Mouse (Mus musculus): Measurements from ENCODE around the gene Hist1h2ba. TPM values are rescaled to one million over a fixed set of nuclear protein-coding genes. Genes with fewer than 3 reads are reported as not detected.

The Hist1h2ba gene
- polyA plus RNA-seq, 1 experiment = not detected

- H3K4me3 ChIP-seq (ENCODE audit: control insufficient read depth, insufficient read depth, low read length) = no peak overlapping the region
- no peak for DNase-seq
- H3K36me3 ChIP-seq (ENCODE audit: control insufficient read depth, insufficient read depth, low read length) = no peaks in the 10 kb centered on the region
- no peaks in the 10 kb centered on the region for H3K27me3 ChIP-seq (ENCODE audit: control insufficient read depth, insufficient read depth, low read length)
- 87% methylated on average over 14 of the region's 14 CpGs for WGBS
- H3K4me1 ChIP-seq (replicated peaks; ENCODE audit: control insufficient read depth, insufficient read depth, low read length) = no peaks in the 10 kb centered on the region
- TF ChIP-seq POLR2A (IDR thresholded peaks at IDR 0.05; ENCODE audit: control insufficient read depth, extremely low read depth, insufficient read depth, low read length, poor library complexity) (no peak), CTCF (IDR thresholded peaks at IDR 0.05; ENCODE audit: borderline replicate concordance, control insufficient read depth, extremely low read depth, insufficient read depth, low read length, poor library complexity) (no peak)
- no peak overlapping the region for H3K27ac ChIP-seq (ENCODE audit: control insufficient read depth, insufficient read depth, low read length)
Observed at GRCm38 (mm10) chr13:23949484-23950246, 15.7 kb upstream of the Hist1h2ba start.

GRCm38 (mm10) chr13:23946254-23946653, 12.3 kb upstream of the Hist1h2ba start:
- Histone ChIP-seq H3K4me1 (replicated peaks; ENCODE audit: control insufficient read depth, insufficient read depth, low read length) (no peaks in the 10 kb centered on the region), H3K36me3 (ENCODE audit: control insufficient read depth, insufficient read depth, low read length) (no peaks in the 10 kb centered on the region), H3K27me3 (ENCODE audit: control insufficient read depth, insufficient read depth, low read length) (no peaks in the 10 kb centered on the region), H3K4me3 (ENCODE audit: control insufficient read depth, insufficient read depth, low read length) (no peak overlapping the region), H3K27ac (ENCODE audit: control insufficient read depth, insufficient read depth, low read length) (no peak overlapping the region)
- TF ChIP-seq CTCF (IDR thresholded peaks at IDR 0.05; ENCODE audit: borderline replicate concordance, control insufficient read depth, extremely low read depth, insufficient read depth, low read length, poor library complexity) = no peak
- TF ChIP-seq POLR2A (IDR thresholded peaks at IDR 0.05; ENCODE audit: control insufficient read depth, extremely low read depth, insufficient read depth, low read length, poor library complexity) = no peak
- no peak for DNase-seq
- WGBS = 90% methylated on average over 2 of the region's 2 CpGs

GRCm38 (mm10) chr13:23942861-23943260, 8.9 kb upstream of the Hist1h2ba start:
- TF ChIP-seq POLR2A (IDR thresholded peaks at IDR 0.05; ENCODE audit: control insufficient read depth, extremely low read depth, insufficient read depth, low read length, poor library complexity) (no peak), CTCF (IDR thresholded peaks at IDR 0.05; ENCODE audit: borderline replicate concordance, control insufficient read depth, extremely low read depth, insufficient read depth, low read length, poor library complexity) (no peak)
- 80% methylated on average over 2 of the region's 2 CpGs for WGBS
- no peaks in the 10 kb centered on the region for H3K36me3 ChIP-seq (ENCODE audit: control insufficient read depth, insufficient read depth, low read length)
- H3K27me3 ChIP-seq (ENCODE audit: control insufficient read depth, insufficient read depth, low read length) = no peaks in the 10 kb centered on the region
- no peak overlapping the region for H3K4me3 ChIP-seq (ENCODE audit: control insufficient read depth, insufficient read depth, low read length)
- H3K4me1 ChIP-seq (replicated peaks; ENCODE audit: control insufficient read depth, insufficient read depth, low read length) = no peaks in the 10 kb centered on the region
- no peak overlapping the region for H3K27ac ChIP-seq (ENCODE audit: control insufficient read depth, insufficient read depth, low read length)
- no peak for DNase-seq

GRCm38 (mm10) chr13:23940291-23940690, 6.3 kb upstream of the Hist1h2ba start:
- no peak overlapping the region for H3K27ac ChIP-seq (ENCODE audit: control insufficient read depth, insufficient read depth, low read length)
- 82% methylated on average over 6 of the region's 6 CpGs for WGBS
- no peak overlapping the region for H3K4me3 ChIP-seq (ENCODE audit: control insufficient read depth, insufficient read depth, low read length)
- H3K4me1 ChIP-seq (replicated peaks; ENCODE audit: control insufficient read depth, insufficient read depth, low read length) = no peaks in the 10 kb centered on the region
- TF ChIP-seq POLR2A (IDR thresholded peaks at IDR 0.05; ENCODE audit: control insufficient read depth, extremely low read depth, insufficient read depth, low read length, poor library complexity) (no peak), CTCF (IDR thresholded peaks at IDR 0.05; ENCODE audit: borderline replicate concordance, control insufficient read depth, extremely low read depth, insufficient read depth, low read length, poor library complexity) (no peak)
- DNase-seq = no peak
- H3K36me3 ChIP-seq (ENCODE audit: control insufficient read depth, insufficient read depth, low read length) = no peaks in the 10 kb centered on the region
- H3K27me3 ChIP-seq (ENCODE audit: control insufficient read depth, insufficient read depth, low read length) = no peaks in the 10 kb centered on the region

- no peaks in the 10 kb centered on the region for H3K27me3 ChIP-seq (ENCODE audit: control insufficient read depth, insufficient read depth, low read length)
- no peaks in the 10 kb centered on the region for H3K4me1 ChIP-seq (replicated peaks; ENCODE audit: control insufficient read depth, insufficient read depth, low read length)
- WGBS = 95% methylated on average over 1 of the region's 1 CpGs
- no peak overlapping the region for H3K4me3 ChIP-seq (ENCODE audit: control insufficient read depth, insufficient read depth, low read length)
- no peak for DNase-seq
- TF ChIP-seq POLR2A (IDR thresholded peaks at IDR 0.05; ENCODE audit: control insufficient read depth, extremely low read depth, insufficient read depth, low read length, poor library complexity) (no peak), CTCF (IDR thresholded peaks at IDR 0.05; ENCODE audit: borderline replicate concordance, control insufficient read depth, extremely low read depth, insufficient read depth, low read length, poor library complexity) (no peak)
- H3K27ac ChIP-seq (ENCODE audit: control insufficient read depth, insufficient read depth, low read length) = no peak overlapping the region
- no peaks in the 10 kb centered on the region for H3K36me3 ChIP-seq (ENCODE audit: control insufficient read depth, insufficient read depth, low read length)
Observed at GRCm38 (mm10) chr13:23938699-23939098, 4.7 kb upstream of the Hist1h2ba start.

GRCm38 (mm10) chr13:23934211-23934520, 210 bp upstream of the Hist1h2ba start, which contains the start of gene Hist1h2aa:
Hist1h2aa (plus strand) TSS chr13:23934462.
- DNase-seq = no peak
- Histone ChIP-seq H3K4me3 (ENCODE audit: control insufficient read depth, insufficient read depth, low read length) (no peak within 1 kb of the TSS), H3K27ac (ENCODE audit: control insufficient read depth, insufficient read depth, low read length) (no peak within 1 kb of the TSS), H3K4me1 (replicated peaks; ENCODE audit: control insufficient read depth, insufficient read depth, low read length) (no peaks in the 10 kb centered on the region), H3K27me3 (ENCODE audit: control insufficient read depth, insufficient read depth, low read length) (no peaks in the 10 kb centered on the region), H3K36me3 (ENCODE audit: control insufficient read depth, insufficient read depth, low read length) (no peaks in the 10 kb centered on the region)
- WGBS = 97% methylated on average over 10 of the region's 10 CpGs
- TF ChIP-seq POLR2A (IDR thresholded peaks at IDR 0.05; ENCODE audit: control insufficient read depth, extremely low read depth, insufficient read depth, low read length, poor library complexity) (no peak), CTCF (IDR thresholded peaks at IDR 0.05; ENCODE audit: borderline replicate concordance, control insufficient read depth, extremely low read depth, insufficient read depth, low read length, poor library complexity) (no peak)
